Mouse (Mus musculus) kidney, postnatal 36 days (tissue): Measurements from ENCODE around the gene Tmcc3.

Experiments used
- DNase-seq, 2 experiments: peaks; one replicate each; pipeline ENCODE4 v3.0.0; 2021 to 2022; ENCODE audit warnings: mixed read lengths in 2 of 2

The Tmcc3 gene

DNA sequence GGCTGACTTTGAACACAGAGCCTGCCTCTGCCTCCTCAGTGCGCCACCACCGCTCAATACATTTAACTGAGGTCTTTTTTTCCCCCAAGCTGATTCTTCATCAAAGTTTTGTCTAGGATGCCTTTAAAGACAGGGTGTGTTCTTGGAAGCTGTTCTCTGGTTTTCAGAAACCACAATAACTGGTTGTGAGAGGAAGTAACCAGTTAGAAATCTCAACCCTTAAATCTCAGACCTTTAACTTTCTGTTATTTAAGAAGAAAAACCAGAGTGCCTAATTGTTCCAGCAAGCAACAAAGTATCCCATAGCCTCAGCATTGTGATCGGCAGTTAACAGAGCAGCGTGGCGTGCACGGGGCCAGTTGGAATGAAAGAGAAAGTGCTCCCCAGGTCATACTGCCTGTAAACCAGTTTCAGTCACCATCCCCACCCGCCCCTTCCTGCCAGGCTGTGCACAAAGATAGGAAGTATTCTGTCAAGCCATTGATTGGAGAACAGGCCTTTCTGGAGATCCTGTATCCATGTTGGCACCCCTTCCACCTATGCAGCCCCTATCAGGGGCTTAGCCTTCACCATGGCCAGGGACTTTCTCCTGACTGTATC lies 240.3 kb downstream of the Tmcc3 start:
- DNase-seq, result peak in 1 of 2 experiments; percentile 44

DNA sequence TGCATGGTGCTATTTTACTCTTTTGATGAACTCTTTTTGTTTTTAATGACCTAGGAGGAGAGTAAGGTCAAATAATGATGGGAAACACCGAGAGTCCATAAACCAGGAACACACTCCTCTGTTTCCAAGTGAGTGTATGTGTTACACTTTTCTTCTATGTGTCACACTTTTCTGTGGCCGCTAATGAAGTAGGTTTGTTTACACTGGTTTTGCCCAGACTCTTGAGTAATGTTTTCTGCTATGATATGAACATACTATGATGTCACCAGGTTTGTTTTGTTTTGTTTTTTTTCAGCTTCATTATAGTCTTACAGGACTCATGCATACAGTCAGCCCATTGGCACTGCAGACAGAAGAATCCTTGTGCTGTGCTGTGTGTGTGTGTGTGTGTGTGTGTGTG lies 243.6 kb downstream of the Tmcc3 start:
- no peak for DNase-seq

DNA sequence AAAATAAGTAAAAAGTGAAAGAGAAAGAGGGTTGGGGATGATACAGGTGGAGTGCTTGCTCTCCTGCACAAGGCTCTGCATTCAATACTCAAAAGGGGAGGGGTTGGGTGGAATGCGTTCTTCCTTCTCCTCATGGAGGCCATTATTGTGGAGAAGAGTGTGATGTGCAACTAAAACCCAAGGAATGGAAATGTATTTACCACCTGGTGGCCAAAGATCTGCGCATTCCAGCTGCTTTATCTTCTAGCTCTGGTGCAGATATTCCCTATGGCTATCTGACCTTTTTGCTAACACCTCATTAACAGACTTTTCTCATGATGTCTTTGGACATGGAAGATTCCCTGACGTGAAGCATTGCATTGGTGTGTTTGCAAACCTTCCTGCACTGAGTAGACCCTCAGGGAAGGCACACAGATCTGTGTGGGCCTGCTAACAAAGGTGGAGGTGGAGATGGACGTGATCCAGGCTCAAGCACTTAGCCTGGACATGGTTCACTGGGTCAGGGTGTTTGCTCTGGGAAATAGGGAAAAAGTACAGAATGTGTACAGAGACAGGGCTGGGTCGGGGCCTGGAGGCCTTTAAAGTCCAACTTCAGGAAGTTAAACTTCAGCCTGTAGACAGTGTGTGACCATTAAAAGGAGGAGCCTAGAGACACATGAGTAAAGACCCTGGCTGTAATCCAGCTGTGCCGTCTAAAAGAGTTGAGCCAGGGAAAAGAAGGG lies 245.8 kb downstream of the Tmcc3 start:
- DNase-seq, result peak; percentile 81 to 91

DNA sequence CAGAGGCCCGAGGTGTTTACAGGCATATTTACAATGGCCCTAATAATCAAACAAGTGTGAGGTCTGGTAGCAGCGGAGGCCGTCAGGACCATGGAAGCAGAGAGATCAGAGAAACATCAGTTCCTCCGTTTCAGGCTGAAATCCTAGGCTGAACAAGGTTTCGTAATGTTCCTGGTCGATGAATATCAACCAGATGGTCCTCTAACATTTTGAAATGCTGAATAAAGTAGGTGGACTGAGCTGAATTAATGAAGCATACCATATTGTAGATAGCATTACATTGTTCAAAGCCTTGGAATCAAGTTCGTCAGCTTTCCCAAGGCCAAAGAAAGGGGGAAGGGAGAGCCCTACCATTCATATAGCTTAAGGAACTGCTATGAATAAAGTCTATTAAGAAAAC lies 247.1 kb downstream of the Tmcc3 start:
- no peak for DNase-seq

DNA sequence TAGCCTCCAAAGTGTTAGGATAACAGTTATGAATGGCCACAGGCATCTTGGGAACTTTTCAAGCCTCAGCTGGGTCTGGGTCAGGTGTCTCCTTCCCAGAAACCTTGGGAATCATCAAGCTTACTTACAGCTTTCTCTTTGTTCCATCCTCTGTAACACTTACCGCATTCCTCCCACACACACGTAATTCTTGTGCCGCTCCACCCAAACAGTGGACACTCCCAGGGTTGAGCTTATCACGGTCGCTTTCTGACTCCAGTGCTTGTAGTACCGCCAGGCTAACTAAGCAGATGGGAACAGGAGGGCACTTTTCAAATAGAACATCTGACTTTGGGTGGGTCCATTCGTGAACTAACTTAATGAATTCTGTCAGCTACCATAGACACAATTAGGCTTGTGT lies 249.6 kb downstream of the Tmcc3 start:
- DNase-seq, result no peak

DNA sequence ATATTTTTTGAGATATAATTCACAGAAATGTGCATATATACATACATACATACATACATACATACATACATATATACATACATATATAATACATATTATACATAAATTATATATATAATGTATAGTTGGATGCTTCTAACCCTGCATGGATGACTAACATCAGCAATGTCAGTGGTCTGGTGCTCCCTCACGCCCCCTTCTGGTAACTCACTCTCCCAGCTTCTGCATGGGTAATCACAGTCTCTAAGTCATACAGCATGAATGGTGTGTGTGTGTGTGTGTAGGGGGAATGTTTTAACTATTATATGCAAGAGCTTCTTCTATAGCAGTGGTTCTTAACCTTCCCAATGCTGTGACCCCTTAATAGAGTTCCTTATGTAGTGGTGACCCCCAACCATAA lies 250.4 kb downstream of the Tmcc3 start:
- DNase-seq, result peak in 1 of 2 experiments; percentile 69

DNA sequence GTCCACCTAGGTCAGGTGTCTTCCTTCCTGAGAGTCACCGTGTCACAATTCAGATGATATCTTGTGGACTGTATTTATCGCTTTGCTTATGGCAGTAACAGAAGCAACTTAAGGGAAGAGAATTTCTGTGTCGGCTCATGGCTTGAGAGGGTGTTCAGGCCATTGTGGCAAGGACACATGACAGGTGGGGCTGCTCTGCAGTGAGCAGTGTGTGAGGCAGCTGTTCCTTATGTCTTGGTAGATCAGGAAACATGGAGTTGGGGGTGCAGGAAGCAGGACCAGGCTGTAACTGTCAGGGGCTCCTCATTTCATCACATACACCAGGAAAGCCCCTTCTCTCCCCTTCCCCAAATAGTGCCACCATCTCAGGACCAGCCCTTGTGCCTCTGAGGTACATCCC lies 251.2 kb downstream of the Tmcc3 start:
- no peak for DNase-seq

DNA sequence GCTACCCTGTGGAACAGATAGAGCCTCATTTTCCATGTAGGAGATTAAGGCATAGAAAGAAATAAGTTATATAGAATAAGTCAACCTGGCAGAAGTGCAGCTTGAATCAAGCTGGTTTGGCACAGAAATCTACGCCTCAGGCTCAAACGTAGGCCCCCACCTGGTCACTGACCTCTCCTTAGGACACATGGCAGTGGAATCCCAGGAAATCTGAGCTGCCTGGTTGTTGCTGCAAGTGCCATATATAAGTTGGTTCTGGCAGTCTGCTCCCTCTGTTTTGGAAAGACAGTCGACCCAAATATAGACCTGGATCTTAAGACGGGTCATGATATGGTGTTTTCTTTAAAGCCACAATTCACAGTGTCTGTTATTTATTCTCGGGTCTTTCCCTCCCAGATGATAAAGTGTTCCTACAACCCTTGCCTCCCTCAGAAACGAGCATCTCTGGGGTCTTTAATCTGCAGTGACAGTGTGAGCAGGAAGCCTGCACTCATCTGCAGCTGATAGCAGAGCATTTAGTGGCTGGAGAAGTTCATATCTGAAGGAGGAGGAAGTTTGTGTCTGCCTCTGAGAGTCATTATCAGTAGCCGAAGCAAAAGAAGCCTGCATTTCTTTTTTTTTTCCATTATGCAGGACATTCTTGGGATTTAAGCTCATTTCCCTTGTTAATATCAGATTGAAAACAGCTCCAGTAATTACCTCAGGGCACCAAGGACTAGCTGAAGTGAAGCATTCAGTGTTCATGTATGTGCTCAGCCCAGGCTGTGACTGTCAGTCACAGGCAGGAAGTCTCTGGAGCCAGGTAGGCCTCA lies 253.9 kb downstream of the Tmcc3 start:
- DNase-seq, result no peak

DNA sequence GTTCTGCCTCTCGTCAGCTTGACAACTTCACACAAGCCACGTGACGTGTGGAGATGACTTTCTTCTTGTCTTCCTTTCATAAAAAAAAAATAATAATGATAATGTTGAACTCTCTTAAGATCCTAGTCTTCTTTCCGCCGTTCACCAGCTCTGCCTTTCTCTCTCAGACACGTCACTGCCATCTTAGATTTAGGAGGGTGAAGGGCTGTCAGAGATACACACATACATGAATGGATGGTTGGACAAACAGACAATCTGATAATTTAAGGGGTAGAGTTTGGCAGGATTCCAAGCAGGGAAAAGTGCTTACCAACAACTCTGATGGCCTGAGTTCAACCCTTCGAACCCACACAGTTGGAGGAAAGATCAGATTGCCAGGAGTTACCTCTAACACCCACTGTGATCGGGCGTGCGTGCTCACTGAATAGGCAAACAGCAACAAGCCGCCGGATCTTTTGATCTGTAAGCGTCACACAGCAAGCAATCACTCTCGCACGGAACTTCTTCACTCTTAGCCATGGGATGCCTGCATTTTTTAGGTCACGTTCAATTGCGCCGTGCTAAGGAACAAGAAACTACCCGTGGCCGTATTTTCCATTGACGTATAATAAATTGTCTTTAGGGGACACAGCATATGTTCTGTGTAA lies 254.6 kb downstream of the Tmcc3 start:
- no peak for DNase-seq

DNA sequence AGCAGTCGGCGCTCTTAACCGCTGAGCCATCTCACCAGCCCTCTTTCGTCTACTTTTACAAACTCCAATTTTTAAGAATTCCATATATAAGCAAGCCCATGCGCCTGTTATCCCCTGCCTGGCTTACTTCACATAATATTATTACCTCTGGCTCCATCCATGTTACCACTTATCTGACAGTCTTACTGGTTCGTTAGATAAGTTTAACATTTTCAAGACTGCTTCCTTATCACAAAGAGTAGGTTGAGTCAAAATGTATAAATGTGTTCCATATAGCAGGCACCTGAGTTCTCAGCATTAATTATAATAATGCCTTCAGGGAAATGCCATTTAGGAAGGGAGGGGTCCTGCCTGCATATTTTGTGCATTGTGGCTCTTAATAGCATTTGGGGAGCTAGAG lies 255.5 kb downstream of the Tmcc3 start:
- DNase-seq, result no peak

DNA sequence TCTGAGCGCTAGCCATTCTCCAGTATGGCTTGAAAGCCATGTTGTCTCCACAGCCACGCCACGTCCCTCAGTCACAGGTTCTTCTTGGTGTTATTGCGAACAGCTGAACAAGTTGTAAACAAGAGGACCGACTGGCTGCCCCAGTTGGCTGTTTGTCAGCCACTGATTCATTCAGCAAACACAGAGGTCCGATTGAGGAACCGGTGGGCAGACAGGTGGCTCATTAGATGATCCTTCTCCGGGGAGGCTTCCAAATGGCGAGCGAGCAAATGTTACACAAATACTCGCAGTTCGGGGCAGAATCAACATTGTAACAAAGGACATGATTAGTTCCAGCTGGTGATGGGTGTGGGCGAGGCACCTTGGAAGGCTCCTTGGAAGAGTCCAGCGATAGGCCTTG lies 256.2 kb downstream of the Tmcc3 start:
- no peak for DNase-seq

DNA sequence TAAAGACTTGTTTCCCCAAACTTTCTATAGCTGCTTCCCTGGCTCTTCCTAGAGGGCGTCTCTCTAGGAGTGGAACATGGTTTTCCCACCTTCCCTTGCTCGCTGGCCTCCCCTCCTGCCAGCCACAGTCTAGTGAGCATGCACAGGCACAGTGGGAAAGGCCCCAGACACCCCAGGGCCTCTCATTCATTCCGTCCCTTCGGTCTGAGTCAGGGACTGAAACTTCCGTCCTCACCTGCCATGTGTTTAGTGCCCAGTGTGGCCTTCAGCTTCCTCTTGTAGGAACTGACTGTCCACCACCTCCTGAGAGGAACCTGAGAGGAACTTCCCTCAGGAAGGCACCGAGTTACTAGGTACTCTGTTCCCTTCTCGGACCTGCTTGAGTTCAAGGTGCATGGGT lies 257.1 kb downstream of the Tmcc3 start:
- DNase-seq, result no peak

DNA sequence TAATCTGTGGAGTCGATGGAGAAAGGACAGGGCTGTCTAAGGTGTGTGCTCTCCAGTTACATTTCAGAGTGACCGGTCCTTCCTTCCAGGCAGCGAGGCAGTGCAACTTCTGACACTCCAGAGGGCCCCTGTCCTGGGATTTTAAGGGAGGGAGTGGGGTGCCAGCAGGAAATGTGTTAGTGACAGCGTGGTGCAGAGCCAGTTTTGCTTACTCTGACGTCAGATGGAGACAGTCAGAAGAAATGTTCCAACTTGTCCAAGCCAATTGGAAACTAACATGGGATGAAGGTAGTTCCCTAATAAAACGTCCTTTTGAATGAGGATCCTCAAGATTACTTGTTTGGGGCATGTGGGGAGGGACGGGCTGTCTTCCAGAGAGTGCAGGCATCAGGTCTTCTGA lies 258.0 kb downstream of the Tmcc3 start:
- peak in 1 of 2 experiments; percentile 14 for DNase-seq

DNA sequence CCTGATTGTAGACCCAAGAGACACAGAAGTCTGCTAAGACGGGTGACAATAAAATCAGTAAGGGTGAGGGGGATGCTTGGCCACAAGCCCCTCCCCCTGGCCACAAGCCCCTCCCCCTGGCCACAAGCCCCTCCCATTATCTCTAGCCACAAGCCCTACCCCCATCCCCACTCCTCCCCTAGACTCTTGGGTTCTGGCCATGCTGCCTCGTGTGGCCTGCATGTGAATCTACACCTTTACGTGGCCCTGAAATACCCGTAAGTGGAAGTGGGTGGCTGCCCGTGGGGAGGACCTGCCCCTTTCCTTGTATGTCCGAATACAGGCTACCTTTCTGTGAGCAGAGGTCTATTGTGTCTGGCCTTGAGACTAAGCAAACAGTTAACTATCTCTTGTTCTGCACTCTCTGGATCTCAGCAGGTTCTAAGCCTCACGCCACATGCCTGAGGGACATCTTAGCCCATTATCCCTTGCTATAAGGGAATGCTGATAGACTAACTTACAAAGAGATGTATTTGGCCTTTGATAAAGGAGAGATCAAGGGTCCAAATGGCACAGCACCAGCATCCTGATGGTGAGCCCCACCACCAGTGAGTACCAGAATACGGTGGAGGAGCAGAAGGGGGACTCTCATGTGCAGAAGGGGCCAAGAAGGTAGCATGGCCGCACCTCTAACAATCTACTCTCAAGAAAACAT lies 260.3 kb downstream of the Tmcc3 start:
- no peak for DNase-seq

DNA sequence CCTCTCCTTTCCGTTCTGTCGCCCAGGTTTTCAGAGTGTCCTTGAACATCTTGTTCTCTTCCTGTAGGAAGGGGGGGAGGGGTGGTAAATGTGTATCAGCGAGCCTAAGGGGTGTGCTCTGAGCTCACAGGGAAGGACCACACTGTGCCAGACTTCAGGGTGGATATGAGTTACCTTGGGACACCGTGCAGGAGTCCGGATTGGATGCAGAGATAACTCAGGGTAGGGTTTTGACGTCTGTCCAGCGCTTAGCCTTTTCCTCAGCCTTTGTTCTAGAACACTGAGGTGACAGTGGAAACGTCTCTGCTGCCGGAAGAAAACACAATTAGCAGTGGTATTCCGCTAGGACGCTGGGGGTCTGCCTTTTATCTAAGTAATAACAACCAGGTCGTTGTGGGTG lies 261.0 kb downstream of the Tmcc3 start:
- DNase-seq, result peak in 1 of 2 experiments; percentile 48

DNA sequence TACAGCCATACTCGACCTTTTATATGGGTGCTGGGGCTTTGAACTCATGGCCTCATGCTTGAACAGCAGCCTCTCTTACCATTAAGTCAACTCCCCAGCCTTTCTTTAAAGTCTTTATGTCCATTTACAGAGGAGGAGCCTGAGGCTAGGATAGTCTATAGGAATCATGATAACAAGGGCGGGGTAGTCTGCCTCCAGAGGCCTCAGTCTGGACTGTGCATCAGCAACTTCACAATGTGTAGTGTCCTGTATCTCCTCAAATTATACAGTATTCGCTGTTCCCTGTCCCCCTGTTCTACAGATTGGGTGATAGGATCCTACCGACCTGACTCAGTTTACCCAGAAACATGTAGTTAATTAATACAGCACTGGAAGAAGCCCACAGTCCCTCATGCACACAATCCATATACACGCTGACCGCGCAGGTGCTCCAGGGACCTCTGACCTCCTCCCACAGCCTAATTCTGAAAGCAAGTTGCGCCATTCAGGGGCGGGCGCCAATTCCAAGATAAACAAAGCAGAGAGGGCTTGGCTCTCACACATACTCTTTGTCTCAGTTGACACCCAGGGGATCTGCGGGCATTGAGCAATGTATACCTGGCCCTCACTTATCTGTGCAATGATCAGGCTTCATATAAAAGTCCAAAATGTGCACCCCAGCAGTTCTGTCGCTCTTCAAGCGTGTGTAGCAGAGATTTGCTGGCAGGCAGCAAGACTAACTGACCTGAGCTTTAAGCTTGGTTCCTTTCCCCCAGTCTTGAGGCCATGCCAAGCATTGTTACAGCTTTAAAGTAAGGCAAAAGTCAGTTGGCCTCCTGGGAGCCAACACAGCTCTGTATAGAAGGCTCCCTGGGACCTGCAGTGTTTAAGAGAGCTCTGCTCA lies 262.9 kb downstream of the Tmcc3 start:
- DNase-seq, result peak; percentile 39 to 40

DNA sequence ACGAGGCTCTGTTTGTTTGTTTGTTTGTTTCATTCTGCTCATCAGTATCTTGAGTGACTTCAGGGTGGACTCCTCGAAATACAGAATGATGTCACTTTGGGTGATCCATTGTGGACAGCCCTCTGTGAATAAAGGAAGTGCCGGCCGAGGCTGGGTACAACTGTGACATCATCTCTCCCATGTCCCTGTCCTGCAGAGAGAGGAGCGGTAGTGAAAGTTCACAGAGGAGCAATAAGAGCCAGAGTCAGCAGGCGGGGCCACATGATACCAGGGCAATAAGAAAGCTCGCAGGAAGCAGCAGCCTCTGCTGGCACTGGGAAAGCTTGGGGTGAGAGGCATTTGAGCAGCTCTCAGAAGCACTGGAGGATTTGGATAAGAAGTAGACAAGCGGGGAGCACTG lies 264.2 kb downstream of the Tmcc3 start:
- DNase-seq, result peak; percentile 39 to 59

DNA sequence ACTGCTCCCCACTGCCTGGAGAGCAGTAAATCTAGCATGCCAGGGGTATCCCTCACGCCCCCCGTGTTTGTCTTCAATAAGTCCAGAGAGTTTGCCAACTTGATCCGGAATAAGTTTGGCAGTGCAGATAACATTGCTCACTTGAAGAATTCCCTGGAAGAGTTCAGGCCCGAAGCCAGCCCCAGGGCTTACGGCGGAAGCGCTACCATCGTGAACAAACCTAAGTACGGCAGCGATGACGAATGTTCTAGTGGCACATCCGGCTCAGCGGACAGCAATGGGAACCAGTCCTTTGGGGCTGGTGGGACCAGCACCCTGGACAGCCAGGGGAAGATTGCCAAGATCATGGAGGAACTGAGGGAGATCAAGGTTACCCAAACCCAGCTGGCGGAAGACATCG lies 267.1 kb downstream of the Tmcc3 start:
- no peak for DNase-seq

DNA sequence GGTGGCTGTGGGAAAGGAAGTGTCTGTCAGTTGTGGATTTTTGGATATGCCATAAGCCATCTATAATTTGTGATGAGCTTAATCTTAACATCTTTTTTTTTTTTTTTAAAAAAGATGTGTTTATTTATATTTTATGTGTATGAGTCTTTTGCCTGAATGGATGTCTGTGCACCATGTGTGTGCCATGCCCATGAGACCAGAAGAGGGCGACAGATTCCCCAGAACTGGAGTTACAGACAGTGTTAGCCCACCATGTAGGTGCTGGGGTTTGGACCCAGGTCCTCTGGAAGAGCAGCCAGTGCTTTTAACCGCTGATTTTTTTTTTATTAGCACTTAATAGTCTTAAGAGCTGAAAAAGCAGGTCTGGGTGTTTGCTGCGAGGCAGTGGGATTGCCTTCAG lies 269.6 kb downstream of the Tmcc3 start:
- DNase-seq, result no peak

DNA sequence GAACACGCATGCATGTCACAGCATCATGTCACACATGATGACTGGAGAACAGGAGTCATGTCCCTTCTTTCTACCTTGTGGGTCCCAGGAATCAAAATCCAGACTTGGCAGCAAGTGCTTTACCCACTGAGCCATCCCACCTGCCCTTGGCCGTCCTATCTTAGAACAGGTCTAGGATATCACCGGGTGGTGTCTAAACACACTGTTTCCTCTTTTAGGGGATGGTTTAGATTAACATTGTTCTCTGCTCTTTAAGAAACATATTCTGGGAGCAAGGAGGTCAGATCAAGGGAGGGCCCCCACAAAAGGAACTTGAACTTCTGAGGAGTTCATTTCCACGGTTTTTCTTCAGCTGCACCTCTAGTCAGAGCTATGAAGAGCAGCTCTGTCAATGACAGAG lies 272.0 kb downstream of the Tmcc3 start:
- DNase-seq, result no peak

DNA sequence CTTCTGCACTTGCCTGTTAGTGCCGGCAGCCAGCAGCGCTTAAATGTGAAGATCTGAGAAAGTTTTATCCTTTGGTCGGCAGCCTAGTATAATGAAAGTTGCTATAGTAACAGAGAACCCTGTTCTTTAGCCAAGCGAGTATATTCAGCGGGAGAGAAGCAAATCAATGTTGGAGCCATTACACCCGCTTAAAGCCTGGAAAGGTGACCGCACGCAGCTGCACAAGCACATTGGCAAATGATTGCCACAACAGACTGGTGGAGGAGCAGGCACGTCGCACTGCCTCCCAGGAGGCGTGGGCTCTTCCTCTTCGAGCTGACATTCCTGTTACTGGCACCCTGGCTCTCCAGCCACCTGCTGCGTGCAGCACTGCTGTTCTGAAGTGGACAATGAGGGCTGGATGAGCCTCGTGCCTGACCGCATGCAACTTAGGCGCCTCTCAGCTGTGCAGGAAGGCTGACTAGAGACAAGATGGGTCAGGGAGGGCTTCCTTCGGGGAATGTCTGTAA lies 273.2 kb downstream of the Tmcc3 start:
- peak; percentile 39 to 46 for DNase-seq

DNA sequence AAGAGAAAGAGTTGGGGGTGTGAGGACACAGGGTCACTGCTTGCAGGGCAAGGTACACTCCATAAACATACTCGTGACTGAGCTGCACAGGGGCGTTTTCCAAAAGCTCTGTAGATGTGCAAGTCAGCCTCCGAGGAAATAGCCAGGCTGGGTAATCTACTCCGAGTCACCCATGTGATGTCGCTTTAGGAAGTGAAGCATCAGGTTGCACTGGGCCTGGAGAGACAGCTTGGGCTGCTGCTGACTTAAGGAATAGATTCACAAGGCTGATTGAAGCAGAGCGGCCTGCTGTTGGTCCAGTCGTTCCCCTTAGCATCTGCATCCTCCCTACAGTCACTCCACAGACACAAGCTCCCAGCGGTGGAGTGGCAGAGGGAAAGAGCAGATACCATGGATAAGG lies 274.1 kb downstream of the Tmcc3 start:
- no peak for DNase-seq
